12 mouse cellular contexts compared by ENCODE assay signal in the genomic region with DNA sequence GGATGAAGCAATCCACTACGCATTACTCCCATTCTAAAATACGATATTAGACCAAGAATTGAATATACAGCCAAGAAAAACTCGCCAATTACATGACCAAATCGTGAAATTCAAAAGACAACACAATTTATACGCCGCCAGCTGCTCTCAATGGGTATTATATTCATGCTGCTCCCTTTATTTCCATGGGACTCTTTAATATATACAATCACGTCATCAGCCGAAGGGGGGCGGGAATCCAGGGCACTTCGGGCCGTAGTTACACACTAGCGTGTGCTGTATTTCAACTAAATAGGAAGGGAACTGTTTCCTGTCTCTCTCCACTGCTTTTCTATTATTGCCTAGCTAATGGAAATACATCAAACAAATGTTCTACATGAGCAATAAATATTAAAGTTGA. TPM values are rescaled to one million over a fixed set of nuclear protein-coding genes. Genes with fewer than 3 reads are reported as not detected.
DNase-seq lines count a peak whose midpoint lies in the region; ATAC-seq and TF ChIP-seq lines count a peak whose summit lies in the region.
"Had no signal": no experiment of that assay in that cellular context is flagged by ENCODE, and none has a peak within 500 bp of the region (broad histone marks: within the 10 kb centered on the region; RNA-seq: fewer than 3 reads in every experiment).

No protein-coding gene starts in this region.

- no peak overlapping the region for H3K4me3 ChIP-seq in heart, postnatal 0 days (ENCODE audit: low read depth, low read length)
- H3K4me3 ChIP-seq in embryonic facial prominence, embryonic 14.5 days (ENCODE audit: low read depth, low read length): no peak overlapping the region
- H3K4me3 ChIP-seq in hindbrain, embryonic 14.5 days (replicated peaks; ENCODE audit: low read length): no peak overlapping the region

- H3K9ac ChIP-seq in heart, postnatal 0 days (replicated peaks; ENCODE audit: low read depth, low read length): no peak overlapping the region
- no peak overlapping the region for H3K9ac ChIP-seq in embryonic facial prominence, embryonic 14.5 days (ENCODE audit: low read depth, low read length)
- H3K9ac ChIP-seq in hindbrain, embryonic 14.5 days: no peak overlapping the region

- 0 out of 2 replicates have a peak, but pooled peaks cover 5% of the 10 kb centered on the region for H3K36me3 ChIP-seq in heart, postnatal 0 days (replicated peaks; ENCODE audit: control insufficient read depth, insufficient read depth, low read length)
- H3K36me3 ChIP-seq in embryonic facial prominence, embryonic 14.5 days (ENCODE audit: control insufficient read depth, insufficient read depth, low read length): no peaks in the 10 kb centered on the region
- no peaks in the 10 kb centered on the region for H3K36me3 ChIP-seq in hindbrain, embryonic 14.5 days (replicated peaks; ENCODE audit: control insufficient read depth, insufficient read depth)

- H3K27ac ChIP-seq in heart, postnatal 0 days (ENCODE audit: low read depth): peak overlapping the region; percentile 67; the same call in 1 of the 2 replicates
- peak overlapping the region; percentile 70; the same call in 1 of the 2 replicates for H3K27ac ChIP-seq in embryonic facial prominence, embryonic 14.5 days (replicated peaks; ENCODE audit: low read depth, low read length)
- peak overlapping the region; percentile 83 for H3K27ac ChIP-seq in hindbrain, embryonic 14.5 days

- H3K27me3 ChIP-seq in heart, postnatal 0 days (ENCODE audit: control insufficient read depth, insufficient read depth, low read length): no peaks in the 10 kb centered on the region
- H3K27me3 ChIP-seq in embryonic facial prominence, embryonic 14.5 days (replicated peaks; ENCODE audit: control insufficient read depth, insufficient read depth, low read length): 0 out of 2 replicates have a peak, but pooled peaks cover 8% of the 10 kb centered on the region
- H3K27me3 ChIP-seq in hindbrain, embryonic 14.5 days (ENCODE audit: control insufficient read depth, insufficient read depth, low read length): no peaks in the 10 kb centered on the region

- peaks cover 17% of the 10 kb centered on the region for H3K4me1 ChIP-seq in heart, postnatal 0 days (ENCODE audit: control insufficient read depth, insufficient read depth)
- H3K4me1 ChIP-seq in embryonic facial prominence, embryonic 14.5 days (ENCODE audit: control insufficient read depth, insufficient read depth, low read length): peaks cover 28% of the 10 kb centered on the region
- H3K4me1 ChIP-seq in hindbrain, embryonic 14.5 days (replicated peaks; ENCODE audit: control insufficient read depth, insufficient read depth, low read length): peaks cover 50% of the 10 kb centered on the region

- ATAC-seq in heart, postnatal 0 days (ENCODE audit: insufficient read depth, low read depth): no peak
- ATAC-seq in embryonic facial prominence, embryonic 14.5 days (ENCODE audit: low read depth): no peak
- ATAC-seq in hindbrain, embryonic 14.5 days (ENCODE audit: low FRiP score): no peak
- ATAC-seq in monocyte, adult 5-6 weeks (replicated peaks; ENCODE audit: insufficient number of reproducible peaks, low FRiP score, low TSS enrichment, poor library complexity, severe bottlenecking): no peak
- ATAC-seq: CD4-positive, CD25-positive, alpha-beta regulatory T cell, adult 4 months had no signal

- 76% methylated on average over 12 of the region's 12 CpGs for WGBS in heart, postnatal 0 days
- WGBS in embryonic facial prominence, embryonic 14.5 days: 47% methylated on average over 12 of the region's 12 CpGs
- 21% methylated on average over 12 of the region's 12 CpGs for WGBS in hindbrain, embryonic 14.5 days

- no peaks in the 10 kb centered on the region; the same call in 1 of the 2 replicates for H3K9me3 ChIP-seq in heart, postnatal 0 days (replicated peaks; ENCODE audit: control insufficient read depth, low read length)
- H3K9me3 ChIP-seq in embryonic facial prominence, embryonic 14.5 days (ENCODE audit: control insufficient read depth, low read length): peaks cover 8% of the 10 kb centered on the region; the same call in 1 of the 2 replicates
- 0 out of 2 replicates have a peak, but pooled peaks cover 5% of the 10 kb centered on the region for H3K9me3 ChIP-seq in hindbrain, embryonic 14.5 days (ENCODE audit: control insufficient read depth, low read length)

- H3K4me2 ChIP-seq in heart, postnatal 0 days (ENCODE audit: low read depth, low read length): no peak overlapping the region
- H3K4me2 ChIP-seq in embryonic facial prominence, embryonic 14.5 days (ENCODE audit: low read depth, low read length): peak overlapping the region; percentile 16; the same call in 1 of the 2 replicates
- H3K4me2 ChIP-seq in hindbrain, embryonic 14.5 days (replicated peaks): peak overlapping the region; percentile 30
- H3K4me2 ChIP-seq: heart, embryonic 11.5 days; liver, embryonic 11.5 days had no signal

- DNase-seq in heart, postnatal 0 days (ENCODE audit: low spot score): no peak
- DNase-seq in heart, adult 8-10 months (ENCODE audit: low spot score): no peak
- DNase-seq in embryonic facial prominence, embryonic 14.5 days (ENCODE audit: low spot score): peak; percentile 86
- peak; percentile 56 for DNase-seq in hindbrain, embryonic 14.5 days (ENCODE audit: low spot score)
- peak; percentile 57 to 58 for DNase-seq in lung, postnatal 4 days
- no peak for DNase-seq in adrenal gland, adult 2 months
- no peak for DNase-seq in layer of hippocampus, postnatal 25 days (ENCODE audit: extremely low spot score in 1 of 2, low spot score in 1 of 2)
- DNase-seq: thymus, postnatal 36 days had no signal

- TF ChIP-seq CTCF in heart, postnatal 0 days (IDR thresholded peaks at IDR 0.05; ENCODE audit: low read depth): no peak

- TF ChIP-seq EP300 in heart, postnatal 0 days (IDR thresholded peaks at IDR 0.05; ENCODE audit: low read depth): no peak

RNA-seq across cellular contexts. Expression of a gene that starts 45.2 kb away (rescaled TPM):
- total RNA-seq in heart, postnatal 0 days (2014; rRNA removed; ENCODE audit: low replicate concordance): 17.1 and 18.4 TPM in 2 replicates
- polyA plus RNA-seq in heart, postnatal 0 days (2015; fragmentation: Nextera tagmentation; extraction: Ambion mirVana): 7.1 and 8.4 TPM in 2 replicates
- total RNA-seq in heart, adult 8-10 months (2022): 1 to 10 TPM; 1.9 to 2.7 (median 2.3) TPM
- polyA plus RNA-seq in embryonic facial prominence, embryonic 14.5 days (2014; fragmentation: Nextera tagmentation; extraction: Ambion mirVana): 4.9 and 5.2 TPM in 2 replicates
- 28.0 and 28.4 TPM in 2 replicates for polyA plus RNA-seq in hindbrain, embryonic 14.5 days (2014; fragmentation: Nextera tagmentation; extraction: Ambion mirVana)
- total RNA-seq in adrenal gland, adult 2 months (2021): 1 to 10 TPM; 2.9 to 3.5 TPM
- polyA plus RNA-seq in adrenal gland, adult 2 months (2012; rRNA removed): 3.9 and 4.1 TPM in 2 replicates
- total RNA-seq in layer of hippocampus, postnatal 25 days (2021): 10 to 100 TPM; 12.4 to 12.7 TPM
- total RNA-seq in monocyte, adult 5-6 weeks (2017): not detected in 3 replicates
- polyA plus RNA-seq: CD4-positive, CD25-positive, alpha-beta regulatory T cell, adult 4 months had no signal

Comparison
In these comparisons a context has a peak if more than half of its experiments do, and no peak if none do; other contexts are left out.
1. DNase-seq: peak in embryonic facial prominence, embryonic 14.5 days (single experiment), hindbrain, embryonic 14.5 days (single experiment) and lung, postnatal 4 days (2 of 2); none in heart, postnatal 0 days (single experiment), heart, adult 8-10 months (single experiment), adrenal gland, adult 2 months (single experiment) and layer of hippocampus, postnatal 25 days (0 of 2).
2. Peak in every context shown above with its lines, with median percentiles within 50 percentile points of each other: H3K27ac ChIP-seq.